Mouse (Mus musculus): ENCODE data around the gene Col12a1. TPM values are rescaled to one million over a fixed set of nuclear protein-coding genes. Genes with fewer than 3 reads are reported as not detected.
A peak's percentile ranks its signal among the peaks of the same experiment; 100 is the strongest.

Gene Col12a1
- 13.3 and 17.7 TPM in 2 replicates for polyA plus RNA-seq (2014; fragmentation: Nextera tagmentation; extraction: Ambion mirVana)

DNA sequence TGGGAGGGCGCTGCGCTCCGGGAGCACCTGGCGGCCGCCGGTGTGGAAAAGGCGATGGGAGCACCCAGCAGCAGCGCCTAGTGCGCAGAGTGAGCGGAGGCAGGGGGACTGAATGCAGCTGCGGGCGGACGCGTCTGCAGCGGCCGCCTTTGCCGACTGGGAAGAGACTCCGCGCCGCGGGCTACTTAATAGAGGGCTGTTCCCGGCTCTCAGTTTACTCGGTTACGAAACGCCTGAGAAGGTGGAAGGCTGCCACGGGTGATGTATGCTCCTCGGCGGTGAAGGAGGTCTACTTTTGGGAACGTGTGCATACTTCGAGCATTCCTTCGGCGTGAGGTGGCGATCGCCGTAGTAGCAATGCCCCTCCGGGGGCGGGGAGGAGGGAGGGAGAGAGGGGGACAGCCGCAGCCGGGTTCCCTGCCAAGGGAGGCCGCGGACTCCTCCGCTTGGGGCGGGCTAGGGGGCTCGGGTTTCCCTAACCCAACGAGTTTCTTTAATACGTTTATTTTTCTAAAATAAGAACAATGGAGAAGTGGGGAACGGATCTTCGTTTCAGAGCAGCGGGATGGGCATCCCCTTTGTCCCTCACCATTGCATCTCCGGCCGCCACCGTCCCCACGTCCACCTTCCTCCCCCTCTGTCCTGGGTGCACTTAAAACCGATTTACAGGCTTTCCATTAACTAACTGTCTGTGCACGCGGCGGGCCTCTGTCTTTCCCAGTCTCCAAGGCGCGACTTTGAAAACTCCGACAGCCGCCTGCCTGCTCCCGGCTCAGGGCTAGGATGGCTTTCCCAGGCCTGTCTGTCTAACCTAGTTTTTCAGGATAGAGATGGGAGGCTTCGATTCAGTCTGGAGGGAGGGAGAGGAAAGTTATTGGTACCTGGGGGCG is at the start of gene Col12a1:
TSS of gene Col12a1 (minus strand) at position 351 of the 890 bp plus-strand sequence.
- Histone ChIP-seq H3K4me2 (ENCODE audit: low read depth, low read length) (peak within 1 kb of the TSS; percentile 81), H3K27me3 (ENCODE audit: control insufficient read depth, insufficient read depth, low read length) (peaks cover 10% of the 10 kb centered on the region; the same call in 1 of the 2 replicates), H3K27ac (ENCODE audit: low read depth, low read length) (no peak within 1 kb of the TSS; the same call in 1 of the 2 replicates), H3K4me3 (ENCODE audit: low read depth, low read length) (peak within 1 kb of the TSS; percentile 46), H3K9ac (replicated peaks; ENCODE audit: low read depth, low read length) (peak within 1 kb of the TSS; percentile 49), H3K9me3 (ENCODE audit: control insufficient read depth, low read length) (no peaks in the 10 kb centered on the region), H3K4me1 (ENCODE audit: control insufficient read depth, insufficient read depth, low read length) (peaks cover 12% of the 10 kb centered on the region), H3K36me3 (ENCODE audit: control insufficient read depth, insufficient read depth, low read length) (no peaks in the 10 kb centered on the region)
- under 1% methylated on average over 63 of the region's 64 CpGs for whole genome bisulfite sequencing
- peak; percentile 75 for ATAC-seq (ENCODE audit: low read depth)

DNA sequence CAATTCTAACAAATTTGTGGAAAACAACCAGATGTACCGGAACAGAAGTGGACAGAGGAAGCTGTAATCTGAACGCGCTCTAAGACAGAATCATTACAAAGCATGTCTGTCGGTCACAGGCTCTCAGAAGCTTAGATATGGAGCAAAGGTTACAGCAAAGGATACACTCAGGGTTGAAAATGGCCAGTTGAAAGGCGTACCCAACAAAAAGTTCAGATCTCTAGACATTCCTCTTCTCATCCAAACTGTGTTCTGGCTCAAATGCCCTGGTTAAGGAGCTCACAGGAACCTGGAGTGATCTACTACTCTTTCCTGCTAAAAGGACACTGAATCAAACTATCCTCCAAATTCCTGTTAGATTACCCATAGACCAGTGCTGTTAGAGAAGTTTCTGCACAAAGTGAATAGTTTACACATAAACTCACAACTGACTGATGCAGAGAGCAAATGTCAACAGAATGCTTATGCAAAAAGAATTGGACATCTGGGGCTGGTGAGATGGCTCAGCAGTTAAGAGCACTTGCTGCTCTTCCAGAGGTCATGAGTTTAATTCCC is 48.4 kb upstream of the Col12a1 start:
- no peak overlapping the region for H3K4me3 ChIP-seq (ENCODE audit: low read depth, low read length)
- H3K9ac ChIP-seq (replicated peaks; ENCODE audit: low read depth, low read length) = no peak overlapping the region
- H3K27ac ChIP-seq (ENCODE audit: low read depth, low read length) = no peak overlapping the region
- WGBS = 95% methylated on average over 5 of the region's 5 CpGs
- H3K27me3 ChIP-seq (ENCODE audit: control insufficient read depth, insufficient read depth, low read length) = no peaks in the 10 kb centered on the region
- no peaks in the 10 kb centered on the region for H3K4me1 ChIP-seq (ENCODE audit: control insufficient read depth, insufficient read depth, low read length)
- no peaks in the 10 kb centered on the region for H3K36me3 ChIP-seq (ENCODE audit: control insufficient read depth, insufficient read depth, low read length)
- no peaks in the 10 kb centered on the region for H3K9me3 ChIP-seq (ENCODE audit: control insufficient read depth, low read length)
- ATAC-seq (ENCODE audit: low read depth) = no peak
- H3K4me2 ChIP-seq (ENCODE audit: low read depth, low read length) = no peak overlapping the region

DNA sequence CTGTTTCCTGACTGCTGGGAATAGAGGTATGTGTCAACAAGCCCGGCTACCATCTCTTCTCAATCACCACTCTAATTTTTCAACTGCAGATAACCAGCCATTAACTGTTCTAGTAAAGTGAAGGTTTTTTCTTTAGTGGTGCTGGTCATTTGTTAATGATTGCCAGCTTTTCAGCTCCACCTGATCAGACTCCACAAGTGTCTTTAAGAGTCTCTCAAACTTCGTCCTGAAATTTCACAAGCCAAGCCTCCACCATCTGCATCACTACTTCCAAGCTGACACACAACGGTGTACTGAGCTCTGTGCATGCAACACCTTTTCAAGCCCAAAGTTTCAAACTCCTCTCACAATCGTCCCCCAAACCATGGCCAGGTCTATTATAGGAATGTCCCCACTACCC is 46.7 kb upstream of the Col12a1 start:
- H3K4me3 ChIP-seq (ENCODE audit: low read depth, low read length) = no peak overlapping the region
- no peak overlapping the region for H3K9ac ChIP-seq (replicated peaks; ENCODE audit: low read depth, low read length)
- no peaks in the 10 kb centered on the region for H3K36me3 ChIP-seq (ENCODE audit: control insufficient read depth, insufficient read depth, low read length)
- no peaks in the 10 kb centered on the region for H3K27me3 ChIP-seq (ENCODE audit: control insufficient read depth, insufficient read depth, low read length)
- H3K4me2 ChIP-seq (ENCODE audit: low read depth, low read length) = no peak overlapping the region
- no peaks in the 10 kb centered on the region for H3K4me1 ChIP-seq (ENCODE audit: control insufficient read depth, insufficient read depth, low read length)
- WGBS = 91% methylated on average over 4 of the region's 4 CpGs
- H3K27ac ChIP-seq (ENCODE audit: low read depth, low read length) = no peak overlapping the region
- no peak for ATAC-seq (ENCODE audit: low read depth)
- H3K9me3 ChIP-seq (ENCODE audit: control insufficient read depth, low read length) = no peaks in the 10 kb centered on the region

DNA sequence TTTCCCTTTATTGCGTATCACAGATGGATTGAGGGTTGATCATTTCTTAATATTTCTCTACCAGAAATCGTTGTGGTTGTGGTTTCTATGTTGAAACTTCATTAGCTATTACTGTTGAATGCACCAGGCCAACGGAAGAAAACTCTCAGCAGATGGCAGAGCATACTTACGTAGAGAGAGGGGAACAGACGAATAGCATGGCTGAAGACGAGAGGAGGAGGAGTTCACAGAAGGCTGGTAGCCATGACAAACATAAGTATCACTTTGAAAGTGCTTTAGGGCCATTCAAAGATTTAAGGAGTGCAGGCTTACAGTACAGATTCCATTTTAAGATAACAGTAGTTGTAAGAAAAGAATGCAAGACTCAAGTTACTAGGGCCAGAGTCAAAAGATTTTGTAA is 43.9 kb upstream of the Col12a1 start:
- 82% methylated on average over 6 of the region's 6 CpGs for WGBS
- no peak for ATAC-seq (ENCODE audit: low read depth)
- no peaks in the 10 kb centered on the region; the same call in 1 of the 2 replicates for H3K36me3 ChIP-seq (ENCODE audit: control insufficient read depth, insufficient read depth, low read length)

DNA sequence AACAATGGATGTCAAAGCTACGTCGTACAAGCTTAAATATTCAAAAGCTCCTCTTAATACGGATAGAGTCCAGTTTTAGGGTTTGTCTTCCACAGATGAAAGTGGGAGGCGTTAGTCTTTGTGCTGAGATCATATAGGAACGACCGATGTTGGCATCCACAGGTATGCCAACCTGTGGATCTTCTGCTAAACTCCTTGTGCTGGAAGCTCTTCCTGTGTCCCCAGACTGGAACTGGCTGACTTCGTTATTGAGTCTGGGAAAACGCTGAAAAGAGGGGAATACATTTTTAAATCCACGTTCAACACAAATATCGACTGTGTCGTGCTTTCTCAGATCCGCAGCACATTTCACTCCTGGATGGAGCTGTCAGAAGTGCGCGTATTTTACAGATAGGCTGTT is 41.4 kb upstream of the Col12a1 start:
- H3K4me2 ChIP-seq (ENCODE audit: low read depth, low read length) = peak overlapping the region; percentile 45
- H3K27me3 ChIP-seq (ENCODE audit: control insufficient read depth, insufficient read depth, low read length) = no peaks in the 10 kb centered on the region
- no peaks in the 10 kb centered on the region for H3K9me3 ChIP-seq (ENCODE audit: control insufficient read depth, low read length)
- peaks cover 10% of the 10 kb centered on the region for H3K36me3 ChIP-seq (ENCODE audit: control insufficient read depth, insufficient read depth, low read length)
- peak; percentile 62 for ATAC-seq (ENCODE audit: low read depth)
- H3K9ac ChIP-seq (replicated peaks; ENCODE audit: low read depth, low read length) = peak overlapping the region; percentile 82
- H3K4me3 ChIP-seq (ENCODE audit: low read depth, low read length) = peak overlapping the region; percentile 81
- WGBS = 8% methylated on average over 14 of the region's 14 CpGs
- H3K4me1 ChIP-seq (ENCODE audit: control insufficient read depth, insufficient read depth, low read length) = peaks cover 8% of the 10 kb centered on the region; the same call in 1 of the 2 replicates
- H3K27ac ChIP-seq (ENCODE audit: low read depth, low read length) = peak overlapping the region; percentile 74; the same call in 1 of the 2 replicates

More for the DNA sequence above, 43.9 kb upstream of the Col12a1 start:
- no peaks in the 10 kb centered on the region for H3K9me3 ChIP-seq (ENCODE audit: control insufficient read depth, low read length)
- no peak overlapping the region for H3K4me2 ChIP-seq (ENCODE audit: low read depth, low read length)
- no peaks in the 10 kb centered on the region for H3K27me3 ChIP-seq (ENCODE audit: control insufficient read depth, insufficient read depth, low read length)
- H3K27ac ChIP-seq (ENCODE audit: low read depth, low read length) = no peak overlapping the region
- peaks cover 8% of the 10 kb centered on the region; the same call in 1 of the 2 replicates for H3K4me1 ChIP-seq (ENCODE audit: control insufficient read depth, insufficient read depth, low read length)
- no peak overlapping the region for H3K4me3 ChIP-seq (ENCODE audit: low read depth, low read length)
- H3K9ac ChIP-seq (replicated peaks; ENCODE audit: low read depth, low read length) = no peak overlapping the region

DNA sequence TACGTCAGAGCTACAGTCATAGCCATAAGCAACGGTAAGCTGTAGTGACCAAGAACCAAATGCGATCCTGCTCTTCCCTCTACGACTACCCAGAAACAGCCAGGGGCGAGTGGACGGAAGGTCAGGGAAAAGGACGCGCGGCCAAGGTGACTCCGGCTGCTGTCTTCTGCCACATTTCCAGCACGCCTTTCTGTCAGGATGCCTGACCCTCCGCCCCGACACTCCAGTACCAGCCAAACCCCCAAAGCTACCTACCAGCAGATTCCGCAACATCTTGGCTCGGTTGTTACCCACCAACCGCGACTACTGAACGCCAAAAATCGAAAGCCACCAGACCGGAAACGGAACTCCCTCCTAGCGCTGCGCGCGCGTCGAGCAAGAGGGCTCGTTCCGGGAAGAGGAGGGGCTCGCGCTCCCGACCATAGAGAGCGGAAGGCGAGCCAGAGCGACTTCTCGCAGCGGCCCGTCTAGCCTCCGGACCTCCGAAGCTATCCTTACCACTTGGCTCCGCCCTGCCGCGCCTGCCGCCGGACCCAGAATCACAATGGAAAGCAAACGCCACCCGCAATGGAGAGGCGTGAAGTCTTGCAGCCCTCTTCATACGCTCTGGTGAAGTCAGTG is 40.9 kb upstream of the Col12a1 start, which contains the start of gene Cox7a2:
TSS of gene Cox7a2 (minus strand) at position 494 of the 621 bp plus-strand sequence.
- H3K4me3 ChIP-seq (ENCODE audit: low read depth, low read length) = peak within 1 kb of the TSS; percentile 81
- WGBS = under 1% methylated on average over 49 of the region's 49 CpGs
- ATAC-seq (ENCODE audit: low read depth) = peak; percentile 99
- H3K27ac ChIP-seq (ENCODE audit: low read depth, low read length) = peak within 1 kb of the TSS; percentile 74
- peaks cover 8% of the 10 kb centered on the region; the same call in 1 of the 2 replicates for H3K4me1 ChIP-seq (ENCODE audit: control insufficient read depth, insufficient read depth, low read length)
- peaks cover 12% of the 10 kb centered on the region for H3K36me3 ChIP-seq (ENCODE audit: control insufficient read depth, insufficient read depth, low read length)
- H3K9ac ChIP-seq (replicated peaks; ENCODE audit: low read depth, low read length) = peak within 1 kb of the TSS; percentile 82
- H3K9me3 ChIP-seq (ENCODE audit: control insufficient read depth, low read length) = no peaks in the 10 kb centered on the region
- peak within 1 kb of the TSS; percentile 45 for H3K4me2 ChIP-seq (ENCODE audit: low read depth, low read length)
- H3K27me3 ChIP-seq (ENCODE audit: control insufficient read depth, insufficient read depth, low read length) = no peaks in the 10 kb centered on the region

DNA sequence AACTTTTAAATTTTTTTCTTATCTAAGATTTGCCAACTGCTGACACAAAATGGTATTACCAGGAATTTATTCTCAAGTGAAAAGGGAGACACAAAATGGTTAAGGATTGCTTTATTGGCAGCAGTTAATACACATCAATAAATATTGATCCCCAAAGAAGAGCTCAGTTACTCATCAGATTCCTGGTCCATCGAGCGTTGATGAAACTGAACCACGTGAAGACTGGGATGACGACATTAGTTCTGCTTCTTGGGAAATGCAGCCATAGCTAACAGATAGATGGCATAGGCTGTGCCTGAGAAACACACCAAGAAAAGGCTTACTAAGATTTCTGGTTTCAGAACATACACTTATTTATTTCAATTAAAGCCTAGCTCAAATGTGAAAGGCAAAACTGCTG is 36.7 kb upstream of the Col12a1 start:
- no peak for ATAC-seq (ENCODE audit: low read depth)
- no peaks in the 10 kb centered on the region for H3K27me3 ChIP-seq (ENCODE audit: control insufficient read depth, insufficient read depth, low read length)

DNA sequence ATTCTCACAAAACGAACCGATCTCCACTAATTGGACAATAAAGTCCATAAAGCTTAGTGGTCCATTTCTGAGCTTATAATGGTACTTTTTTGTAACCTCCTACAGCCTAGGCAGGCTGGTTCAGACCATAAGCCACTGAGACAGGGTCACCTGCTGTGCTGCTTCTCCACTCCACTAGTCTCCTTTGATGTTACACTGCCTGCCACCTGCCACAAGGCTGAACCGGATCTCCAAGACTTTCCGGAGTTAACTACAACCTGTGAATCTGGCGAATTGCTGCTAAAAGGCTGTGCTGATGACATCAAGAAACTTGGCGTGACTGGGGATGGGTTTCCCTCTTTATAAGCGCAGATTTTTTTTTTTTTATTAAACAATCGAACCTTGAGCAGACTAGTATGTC is 33.2 kb upstream of the Col12a1 start:
- Histone ChIP-seq H3K4me1 (ENCODE audit: control insufficient read depth, insufficient read depth, low read length) (no peaks in the 10 kb centered on the region), H3K9me3 (ENCODE audit: control insufficient read depth, low read length) (no peaks in the 10 kb centered on the region), H3K27me3 (ENCODE audit: control insufficient read depth, insufficient read depth, low read length) (no peaks in the 10 kb centered on the region), H3K9ac (replicated peaks; ENCODE audit: low read depth, low read length) (no peak overlapping the region), H3K4me2 (ENCODE audit: low read depth, low read length) (no peak overlapping the region), H3K4me3 (ENCODE audit: low read depth, low read length) (no peak overlapping the region), H3K36me3 (ENCODE audit: control insufficient read depth, insufficient read depth, low read length) (peaks cover 12% of the 10 kb centered on the region; the same call in 1 of the 2 replicates), H3K27ac (ENCODE audit: low read depth, low read length) (no peak overlapping the region)
- WGBS = 70% methylated on average over 8 of the region's 8 CpGs
- ATAC-seq (ENCODE audit: low read depth) = no peak

More for the DNA sequence above, 36.7 kb upstream of the Col12a1 start:
- no peak overlapping the region for H3K9ac ChIP-seq (replicated peaks; ENCODE audit: low read depth, low read length)
- H3K27ac ChIP-seq (ENCODE audit: low read depth, low read length) = no peak overlapping the region
- no peaks in the 10 kb centered on the region for H3K9me3 ChIP-seq (ENCODE audit: control insufficient read depth, low read length)
- peaks cover 8% of the 10 kb centered on the region; the same call in 1 of the 2 replicates for H3K4me1 ChIP-seq (ENCODE audit: control insufficient read depth, insufficient read depth, low read length)
- H3K36me3 ChIP-seq (ENCODE audit: control insufficient read depth, insufficient read depth, low read length) = peaks cover 12% of the 10 kb centered on the region
- H3K4me2 ChIP-seq (ENCODE audit: low read depth, low read length) = no peak overlapping the region
- no peak overlapping the region for H3K4me3 ChIP-seq (ENCODE audit: low read depth, low read length)
- WGBS = 89% methylated on average over 4 of the region's 4 CpGs
